26 mouse cellular contexts compared by ENCODE assay signal in genomic region chr4:150868161-150868560, GRCm38 (mm10). TPM values are rescaled to one million over a fixed set of nuclear protein-coding genes. Genes with fewer than 3 reads are reported as not detected.
"Had no signal": no experiment of that assay in that cellular context is flagged by ENCODE, and none has a peak within 500 bp of the region (broad histone marks: within the 10 kb centered on the region; RNA-seq: fewer than 3 reads in every experiment).

No protein-coding gene starts in this region.

- H3K27me3 ChIP-seq: forebrain, embryonic 15.5 days; heart, embryonic 13.5 days; heart, embryonic 15.5 days; hindbrain, embryonic 13.5 days; hindbrain, embryonic 15.5 days; limb, embryonic 12.5 days had no signal

- H3K9ac ChIP-seq: forebrain, embryonic 15.5 days; forebrain, postnatal 0 days; heart, embryonic 13.5 days; heart, embryonic 15.5 days; hindbrain, embryonic 13.5 days; hindbrain, embryonic 15.5 days; limb, embryonic 12.5 days; liver, embryonic 14.5 days had no signal

- DNase-seq: forebrain, postnatal 0 days; gastrocnemius, postnatal 14 days; gastrocnemius, postnatal 36 days; heart, adult 18-20 months; heart, postnatal 14 days; heart, postnatal 36 days; kidney, adult 11 months; kidney, adult 8-10 months; kidney, postnatal 10 days; kidney, postnatal 25 days; layer of hippocampus, adult 9-11 months; layer of hippocampus, postnatal 36 days; left cerebral cortex, postnatal 4 days had no signal

- H3K9me3 ChIP-seq: forebrain, embryonic 15.5 days; heart, embryonic 10.5 days; heart, embryonic 13.5 days; heart, embryonic 15.5 days; hindbrain, embryonic 13.5 days; hindbrain, embryonic 15.5 days; limb, embryonic 12.5 days had no signal

- ATAC-seq: forebrain, embryonic 15.5 days; forebrain, postnatal 0 days; hindbrain, postnatal 0 days; intestine, embryonic 16.5 days had no signal

- H3K4me2 ChIP-seq: forebrain, embryonic 15.5 days; heart, embryonic 13.5 days; heart, embryonic 15.5 days; hindbrain, embryonic 13.5 days; hindbrain, embryonic 15.5 days; limb, embryonic 12.5 days; liver, embryonic 11.5 days had no signal

- H3K4me3 ChIP-seq: forebrain, embryonic 15.5 days; heart, embryonic 10.5 days; heart, embryonic 13.5 days; heart, embryonic 15.5 days; hindbrain, embryonic 13.5 days; hindbrain, embryonic 15.5 days; limb, embryonic 12.5 days had no signal

- H3K27ac ChIP-seq: forebrain, embryonic 15.5 days; heart, embryonic 10.5 days; heart, embryonic 13.5 days; heart, embryonic 15.5 days; hindbrain, embryonic 13.5 days; hindbrain, embryonic 15.5 days; hindbrain, postnatal 0 days; limb, embryonic 12.5 days; liver, embryonic 14.5 days had no signal

RNA-seq across cellular contexts. Expression of gene Tnfrsf9, which starts 46.2 kb away (rescaled TPM):
- total RNA-seq: hematopoietic stem cell, adult 5-6 weeks had no signal
- polyA plus RNA-seq: hindbrain, embryonic 11.5 days had no signal
